Mouse (Mus musculus) MEL (cell line): ENCODE measurements around the gene Vmn1r40.

Experiments
- BHLHE40 ChIP-seq: IDR thresholded peaks from 2 replicates; pipeline ENCODE4 v1.6.1; 2012; ENCODE audit warnings: low read depth, mild to moderate bottlenecking, inconsistent platforms, low read length, improper control_type of control experiment, borderline replicate concordance
- CHD1 ChIP-seq: IDR thresholded peaks from 2 replicates; pipeline ENCODE4 v1.6.1; 2012; ENCODE audit warnings: low read depth, mild to moderate bottlenecking, inconsistent platforms, low read length, improper control_type of control experiment
- CTCF ChIP-seq, 3 experiments: IDR thresholded peaks in 2 of 3; conservative IDR thresholded peaks in 1 of 3; 2 replicates each; pipeline ENCODE4 v1.5.1; 2011 to 2012; ENCODE audit warnings: low read length in 3 of 3, low read depth in 2 of 3, mild to moderate bottlenecking in 2 of 3, improper control_type of control experiment in 1 of 3, inconsistent platforms in 1 of 3, mixed read lengths in 1 of 3, moderate library complexity in 1 of 3; ENCODE audit not compliant: control insufficient read depth in 1 of 3, insufficient read depth in 1 of 3, poor library complexity in 1 of 3, severe bottlenecking in 1 of 3
- ELF1 ChIP-seq: IDR thresholded peaks from 2 replicates; pipeline ENCODE4 v1.6.1; 2014; ENCODE audit warnings: low read depth, mild to moderate bottlenecking, inconsistent platforms, low read length, improper control_type of control experiment, moderate library complexity
- GATA1 ChIP-seq: IDR thresholded peaks from 2 replicates; pipeline ENCODE4 v1.6.1; 2011; ENCODE audit warnings: low read depth, low read length, improper control_type of control experiment
- MAFK ChIP-seq: IDR thresholded peaks from 2 replicates; pipeline ENCODE4 v1.6.1; 2011; ENCODE audit warnings: low read depth, mild to moderate bottlenecking, low read length, improper control_type of control experiment, borderline replicate concordance
- MAZ ChIP-seq: IDR thresholded peaks from 2 replicates; pipeline ENCODE4 v1.6.1; 2012; ENCODE audit warnings: low read depth, mild to moderate bottlenecking, inconsistent platforms, low read length, improper control_type of control experiment
- POLR2A ChIP-seq, 2 experiments: IDR thresholded peaks; 2 replicates each; pipeline ENCODE4 v1.6.1; 2011 to 2012; ENCODE audit warnings: low read length in 2 of 2, mild to moderate bottlenecking in 2 of 2, control low read depth in 1 of 2, improper control_type of control experiment in 1 of 2, low read depth in 1 of 2, moderate library complexity in 1 of 2; ENCODE audit not compliant: control insufficient read depth in 1 of 2, insufficient read depth in 1 of 2, poor library complexity in 1 of 2
- POLR2AphosphoS2 ChIP-seq: IDR thresholded peaks from 2 replicates; pipeline ENCODE4 v1.6.1; 2011; ENCODE audit warnings: low read length, improper control_type of control experiment
- SMC3 ChIP-seq: IDR thresholded peaks from 2 replicates; pipeline ENCODE4 v1.6.1; 2011; ENCODE audit warnings: low read depth, low read length, improper control_type of control experiment
- TBP ChIP-seq: IDR thresholded peaks from 2 replicates; pipeline ENCODE4 v1.8.0; 2011; ENCODE audit warnings: low read depth, low read length, improper control_type of control experiment
- USF1 ChIP-seq: IDR thresholded peaks from 2 replicates; pipeline ENCODE4 v1.6.1; 2014; ENCODE audit warnings: low read depth, mild to moderate bottlenecking, inconsistent platforms, low read length, improper control_type of control experiment, moderate library complexity
- USF2 ChIP-seq, 2 experiments: IDR thresholded peaks; 2 replicates each; pipeline ENCODE4 v1.6.1; 2011 to 2012; ENCODE audit warnings: improper control_type of control experiment in 2 of 2, low read length in 2 of 2, borderline replicate concordance in 1 of 2, inconsistent platforms in 1 of 2, low read depth in 1 of 2, mild to moderate bottlenecking in 1 of 2; ENCODE audit not compliant: insufficient read depth in 1 of 2
- ZNF384 ChIP-seq: IDR thresholded peaks from 2 replicates; pipeline ENCODE4 v1.6.1; 2012; ENCODE audit warnings: low read depth, mild to moderate bottlenecking, inconsistent platforms, low read length, improper control_type of control experiment

DNA sequence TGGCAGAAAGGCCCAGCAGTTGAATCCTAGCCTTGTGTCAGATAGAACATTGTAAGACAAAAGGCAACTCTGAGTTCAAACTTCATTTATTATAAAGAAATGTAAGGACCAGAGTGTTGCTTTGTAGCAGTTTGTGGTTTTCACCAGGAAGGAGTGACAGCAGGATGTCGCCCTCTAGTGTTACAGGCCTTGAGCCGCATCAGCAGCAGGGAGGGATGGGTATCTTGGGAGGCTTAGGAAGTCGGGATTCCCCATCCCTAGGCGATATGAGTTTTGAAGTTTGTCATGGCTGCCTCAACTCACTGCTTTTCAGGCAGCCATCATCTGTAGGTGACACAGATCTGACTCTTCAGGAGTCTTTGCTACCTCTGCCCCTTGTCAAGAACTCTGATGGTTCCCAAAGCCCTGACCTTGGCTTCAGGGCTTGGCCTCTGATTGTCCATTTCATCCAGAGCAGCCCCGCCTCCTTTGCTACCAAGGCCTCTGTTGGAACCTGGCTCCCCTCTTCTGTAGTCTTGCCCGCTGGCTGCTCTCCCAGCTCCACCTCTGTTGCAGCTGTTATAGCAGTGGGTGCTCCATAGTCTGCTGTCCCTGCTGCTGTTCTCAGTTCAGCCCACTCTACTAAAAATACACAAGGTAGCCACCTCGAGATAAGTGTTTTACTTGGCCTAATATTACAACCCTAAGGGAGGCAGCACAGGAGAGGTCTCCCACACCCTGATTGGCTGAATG, 47.5 kb upstream of the Vmn1r40 start:
- no peak for TF ChIP-seq GATA1
- TF ChIP-seq CTCF (IDR thresholded peaks at IDR 0.05 in 2 of 3, conservative IDR thresholded peaks at IDR 0.05 in 1 of 3; ENCODE audit: control insufficient read depth in 1 of 3, insufficient read depth in 1 of 3, low read depth in 2 of 3, low read length in 3 of 3, poor library complexity in 1 of 3, severe bottlenecking in 1 of 3), result peak; percentile 72 to 83 (median 79)
- TF ChIP-seq USF2 (IDR thresholded peaks at IDR 0.05; ENCODE audit: borderline replicate concordance in 1 of 2, insufficient read depth in 1 of 2, low read depth in 1 of 2, low read length in 2 of 2), result no peak
- TF ChIP-seq MAFK, result no peak
- no peak for TF ChIP-seq BHLHE40
- TF ChIP-seq MAZ, result no peak
- TF ChIP-seq POLR2AphosphoS2, result no peak
- TF ChIP-seq TBP, result no peak
- no peak for TF ChIP-seq ZNF384
- TF ChIP-seq POLR2A (IDR thresholded peaks at IDR 0.05; ENCODE audit: control insufficient read depth in 1 of 2, insufficient read depth in 1 of 2, low read depth in 1 of 2, low read length in 2 of 2, poor library complexity in 1 of 2), result no peak
- no peak for TF ChIP-seq USF1
- TF ChIP-seq CHD1, result no peak
- TF ChIP-seq SMC3, result peak; percentile 43
- TF ChIP-seq ELF1, result no peak
